Mouse (Mus musculus) testis, adult 2 months (tissue): ENCODE results near the gene Fbln5. TPM values are rescaled to one million over a fixed set of nuclear protein-coding genes. Genes with fewer than 3 reads are reported as not detected.

Experiments
- H3K27ac ChIP-seq: fragments of 200-500 bp; 2 replicates; pipeline ENCODE4 v1.5.1; 2012; ENCODE audit warnings: low read depth, low read length; ENCODE audit not compliant: control insufficient read depth, insufficient read depth
- H3K27me3 ChIP-seq: fragments of 200-500 bp; 2 replicates; pipeline ENCODE4 v1.6.1; 2012; ENCODE audit warnings: mild to moderate bottlenecking, low read length, moderate library complexity; ENCODE audit not compliant: control insufficient read depth, insufficient read depth
- H3K36me3 ChIP-seq: fragments of 200-500 bp; 2 replicates; pipeline ENCODE4 v1.6.1; 2012; ENCODE audit warnings: mild to moderate bottlenecking, low read length; ENCODE audit not compliant: control insufficient read depth, insufficient read depth
- H3K4me1 ChIP-seq: fragments of 200-500 bp; 2 replicates; pipeline ENCODE4 v1.6.1; 2012; ENCODE audit warnings: low read length; ENCODE audit not compliant: control insufficient read depth, insufficient read depth
- H3K4me3 ChIP-seq: fragments of 200-500 bp; 2 replicates; pipeline ENCODE4 v1.5.1; 2012; ENCODE audit warnings: low read depth, mild to moderate bottlenecking, low read length, moderate library complexity, mixed read lengths; ENCODE audit not compliant: control insufficient read depth
- CTCF ChIP-seq: fragments of 200-500 bp; IDR thresholded peaks from 2 replicates; pipeline ENCODE4 v1.5.1; 2012; ENCODE audit warnings: low read depth, mild to moderate bottlenecking, inconsistent platforms, low read length, moderate library complexity; ENCODE audit not compliant: control insufficient read depth, insufficient read depth, insufficient replicate concordance
- POLR2A ChIP-seq: fragments of 200-500 bp; IDR thresholded peaks from 2 replicates; pipeline ENCODE4 v1.6.1; 2012; ENCODE audit warnings: low read depth, mild to moderate bottlenecking, inconsistent platforms, low read length, moderate library complexity; ENCODE audit not compliant: control insufficient read depth
- polyA plus RNA-seq: library from polyadenylated mRNA; depleted of rRNA; stranded (reverse); fragments of >200 nt; gene quantifications from 2 replicates; pipeline ENCODE4 v1.2.3, GENCODE M21; 2012; rRNA removed

Fbln5 gene
- polyA plus RNA-seq, 1 experiment, result 7.9 TPM

- Histone ChIP-seq H3K27me3 (no peaks in the 10 kb centered on the region), H3K4me3 (no peak overlapping the region), H3K27ac (no peak overlapping the region), H3K36me3 (no peaks in the 10 kb centered on the region), H3K4me1 (no peaks in the 10 kb centered on the region)
- TF ChIP-seq CTCF (no peak), POLR2A (no peak)
Measured at GRCm38 (mm10) chr12:101699176-101699575, 119.7 kb downstream of the Fbln5 start.

Other genes starting within 250 kb of the Fbln5 start
- 2.6 and 3.7 TPM in 2 replicates for gene Tc2n, start 100.5 kb downstream of the Fbln5 start, polyA plus RNA-seq
- 3.5 and 4.4 TPM in 2 replicates for gene Trip11, start 94.2 kb upstream of the Fbln5 start, polyA plus RNA-seq
- 151 and 187 TPM in 2 replicates for gene Atxn3, start 139.2 kb upstream of the Fbln5 start, polyA plus RNA-seq
- 5.6 and 6.7 TPM in 2 replicates for gene Cpsf2, start 156.9 kb upstream of the Fbln5 start, polyA plus RNA-seq